ENCODE assay signal across 10 mouse cellular contexts in genomic region chr10:76201978-76202377, GRCm38 (mm10). TPM values are rescaled to one million over a fixed set of nuclear protein-coding genes. Genes with fewer than 3 reads are reported as not detected.
DNase-seq lines count a peak whose midpoint lies in the region; ATAC-seq lines count a peak whose summit lies in the region.
"Had no signal": no experiment of that assay in that cellular context is flagged by ENCODE, and none has a peak within 500 bp of the region (broad histone marks: within the 10 kb centered on the region; RNA-seq: fewer than 3 reads in every experiment).

No protein-coding gene starts in this region.

- H3K27ac ChIP-seq in kidney, embryonic 15.5 days = no peak overlapping the region

- no peak overlapping the region for H3K4me3 ChIP-seq in kidney, embryonic 15.5 days (replicated peaks)
- H3K4me3 ChIP-seq: erythroblast, embryonic 14.5 days; myocyte had no signal

- no peaks in the 10 kb centered on the region for H3K27me3 ChIP-seq in kidney, embryonic 15.5 days

- H3K9me3 ChIP-seq in kidney, embryonic 15.5 days (replicated peaks) = no peaks in the 10 kb centered on the region

- H3K36me3 ChIP-seq in kidney, embryonic 15.5 days = peaks cover 6% of the 10 kb centered on the region

- H3K4me2 ChIP-seq in kidney, embryonic 15.5 days = no peak overlapping the region

- WGBS in kidney, embryonic 15.5 days = 14% methylated on average over 7 of the region's 7 CpGs

- intact Hi-C loops in left cerebral cortex, postnatal 25 days (cut with DNase I) = no loop called here

- H3K9ac ChIP-seq in kidney, embryonic 15.5 days = no peak overlapping the region

- 0 out of 2 replicates have a peak, but pooled peaks cover 4% of the 10 kb centered on the region for H3K4me1 ChIP-seq in kidney, embryonic 15.5 days

- no peak for ATAC-seq in kidney, embryonic 15.5 days (replicated peaks; ENCODE audit: low FRiP score)

- DNase-seq in kidney, adult 11 months = peak; percentile 46
- DNase-seq in WW6 (ENCODE audit: low read depth, low spot score) = peak; percentile 63
- DNase-seq in cerebellum, postnatal 36 days = peak; percentile 76 to 77
- peak; percentile 83 for DNase-seq in heart, postnatal 4 days
- peak; percentile 76 to 77 for DNase-seq in left cerebral cortex, postnatal 25 days (ENCODE audit: low spot score in 2 of 2)
- DNase-seq in ovary, postnatal 14 days (ENCODE audit: low spot score) = peak; percentile 60
- peak; percentile 42 to 59 for DNase-seq in thymus, postnatal 36 days

RNA-seq across cellular contexts. Expression of gene Prmt2, which starts 35.7 kb away (rescaled TPM):
- 54.5 and 58.9 TPM in 2 replicates for polyA plus RNA-seq in kidney, embryonic 15.5 days (2015; fragmentation: Nextera tagmentation; extraction: Ambion mirVana)
- total RNA-seq in heart, postnatal 4 days (2021) = 10 to 100 TPM; 23.8 to 26.5 TPM
- 10 to 100 TPM; 54.8 to 61.6 TPM for total RNA-seq in left cerebral cortex, postnatal 25 days (2021)

RNA-seq across cellular contexts. Expression of gene S100b, which starts 51.7 kb away (rescaled TPM):
- 0.50 and 0.84 TPM in 2 replicates for polyA plus RNA-seq in kidney, embryonic 15.5 days (2015; fragmentation: Nextera tagmentation; extraction: Ambion mirVana)
- total RNA-seq in heart, postnatal 4 days (2021) = 1 to 10 TPM; 1.2 to 1.9 TPM
- total RNA-seq in left cerebral cortex, postnatal 25 days (2021) = 100 to 1,000 TPM; 135 to 140 TPM
- polyA plus RNA-seq: erythroblast, embryonic 14.5 days had no signal

RNA-seq across cellular contexts. Expression of gene Slc5a4a, which starts 54.7 kb away (rescaled TPM):
- polyA plus RNA-seq in kidney, embryonic 15.5 days (2015; fragmentation: Nextera tagmentation; extraction: Ambion mirVana) = not detected in 2 replicates
- not detected for total RNA-seq in heart, postnatal 4 days (2021)
- not detected for total RNA-seq in left cerebral cortex, postnatal 25 days (2021)
- polyA plus RNA-seq: erythroblast, embryonic 14.5 days; myocyte had no signal

Comparison
In these comparisons a context has a peak if more than half of its experiments do, and no peak if none do; other contexts are left out.
1. RNA of gene S100b, which starts 51.7 kb away (total RNA-seq): 135 to 140 TPM in left cerebral cortex, postnatal 25 days; 1.2 to 1.9 TPM in heart, postnatal 4 days; every median in the first group is over 10 times any median in the second.
2. Peak in every context shown above with its lines, with median percentiles within 50 percentile points of each other: DNase-seq.